Mouse (Mus musculus) MEL (cell line): ENCODE results near the gene Syp.

Experiments used
- BHLHE40 ChIP-seq: IDR thresholded peaks from 2 replicates; pipeline ENCODE4 v1.6.1; 2012; ENCODE audit warnings: low read depth, mild to moderate bottlenecking, inconsistent platforms, low read length, improper control_type of control experiment, borderline replicate concordance
- CTCF ChIP-seq, 3 experiments: IDR thresholded peaks in 2 of 3; conservative IDR thresholded peaks in 1 of 3; 2 replicates each; pipeline ENCODE4 v1.5.1; 2011 to 2012; ENCODE audit warnings: low read length in 3 of 3, low read depth in 2 of 3, mild to moderate bottlenecking in 2 of 3, improper control_type of control experiment in 1 of 3, inconsistent platforms in 1 of 3, mixed read lengths in 1 of 3, moderate library complexity in 1 of 3; ENCODE audit not compliant: control insufficient read depth in 1 of 3, insufficient read depth in 1 of 3, poor library complexity in 1 of 3, severe bottlenecking in 1 of 3
- E2F4 ChIP-seq: IDR thresholded peaks from 2 replicates; pipeline ENCODE4 v1.6.1; 2011; ENCODE audit warnings: low read depth, low read length, improper control_type of control experiment, borderline replicate concordance
- EP300 ChIP-seq, 2 experiments: IDR thresholded peaks; 2 replicates each; pipeline ENCODE4 v1.6.1; 2011; ENCODE audit warnings: improper control_type of control experiment in 2 of 2, low read length in 2 of 2, low read depth in 1 of 2, mild to moderate bottlenecking in 1 of 2
- GABPA ChIP-seq: IDR thresholded peaks from 2 replicates; pipeline ENCODE4 v1.6.1; 2012; ENCODE audit warnings: low read depth, mild to moderate bottlenecking, inconsistent platforms, low read length, improper control_type of control experiment, moderate library complexity
- GATA1 ChIP-seq: IDR thresholded peaks from 2 replicates; pipeline ENCODE4 v1.6.1; 2011; ENCODE audit warnings: low read depth, low read length, improper control_type of control experiment
- JUND ChIP-seq: IDR thresholded peaks from 2 replicates; pipeline ENCODE4 v1.6.1; 2011; ENCODE audit warnings: low read depth, mild to moderate bottlenecking, improper control_type of control experiment, low read length
- MXI1 ChIP-seq: IDR thresholded peaks from 2 replicates; pipeline ENCODE4 v1.6.1; 2011; ENCODE audit warnings: mild to moderate bottlenecking, low read depth, low read length, improper control_type of control experiment
- RAD21 ChIP-seq: IDR thresholded peaks from 2 replicates; pipeline ENCODE4 v1.6.1; 2011; ENCODE audit warnings: mild to moderate bottlenecking, low read depth, low read length, improper control_type of control experiment
- ZMIZ1 ChIP-seq: IDR thresholded peaks from 2 replicates; pipeline ENCODE4 v1.6.1; 2012; ENCODE audit warnings: low read depth, mild to moderate bottlenecking, inconsistent platforms, low read length, improper control_type of control experiment, moderate library complexity

- no peak for TF ChIP-seq ZMIZ1
- no peak for TF ChIP-seq EP300 (IDR thresholded peaks at IDR 0.05; ENCODE audit: low read depth in 1 of 2, low read length in 2 of 2)
- no peak; the same call in 1 of the 2 replicates for TF ChIP-seq MXI1
- TF ChIP-seq CTCF (IDR thresholded peaks at IDR 0.05 in 2 of 3, conservative IDR thresholded peaks at IDR 0.05 in 1 of 3; ENCODE audit: control insufficient read depth in 1 of 3, insufficient read depth in 1 of 3, low read depth in 2 of 3, low read length in 3 of 3, poor library complexity in 1 of 3, severe bottlenecking in 1 of 3) = peak in 1 of 3 experiments; percentile 31; a peak in 4 of 6 replicates
- no peak for TF ChIP-seq BHLHE40
- peak; percentile 13 for TF ChIP-seq RAD21
- TF ChIP-seq E2F4 = no peak
- TF ChIP-seq GABPA = no peak
- TF ChIP-seq JUND = no peak
- 0 out of 2 replicates have a peak, but pooled peaks have one; percentile 22 for TF ChIP-seq GATA1
Measured at GRCm38 (mm10) chrX:7675001-7675380, 36.7 kb downstream of the Syp start.
